Mouse (Mus musculus) heart, adult 18-20 months (tissue): ENCODE measurements around the gene Olfr1395. TPM values are rescaled to one million over a fixed set of nuclear protein-coding genes. Genes with fewer than 3 reads are reported as not detected.
A peak's percentile ranks its signal among the peaks of the same experiment; 100 is the strongest.

Source experiments
- DNase-seq, 2 experiments: peaks; one replicate each; pipeline ENCODE4 v3.0.0; 2021 to 2022; ENCODE audit warnings: mixed read lengths in 1 of 2
- long read RNA-seq, 2 experiments: library from polyadenylated mRNA; stranded (forward); transcript quantifications; one replicate each; pipeline ENCODE4 v2.0.0; 2021
- total RNA-seq, 2 experiments: library from RNA; stranded (reverse); gene quantifications; 2 replicates each; pipeline ENCODE4 v1.2.3; 2021

Olfr1395 gene
- not detected for total RNA-seq
- long read RNA-seq, experiment 1: 0 reads
- long read RNA-seq, experiment 2: 0 reads

GRCm38 (mm10) chr11:49141974-49142373, at the start of gene Olfr1395:
Gene Olfr1395, plus strand, starts transcription at chr11:49142274.
- DNase-seq: no peak

GRCm38 (mm10) chr11:49092786-49093185, 49.3 kb upstream of the Olfr1395 start:
- DNase-seq: no peak

- no peak for DNase-seq
Observed at GRCm38 (mm10) chr11:49093861-49094660, 48.0 kb upstream of the Olfr1395 start.

- DNase-seq: no peak
Observed at GRCm38 (mm10) chr11:49095367-49095766, 46.7 kb upstream of the Olfr1395 start.

- DNase-seq: no peak
Observed at GRCm38 (mm10) chr11:49100409-49100808, 41.7 kb upstream of the Olfr1395 start.

GRCm38 (mm10) chr11:49101500-49101899, 40.6 kb upstream of the Olfr1395 start:
- DNase-seq: no peak

GRCm38 (mm10) chr11:49103047-49103693, 38.9 kb upstream of the Olfr1395 start:
- DNase-seq: peak; percentile 88 to 97

- DNase-seq: no peak
Observed at GRCm38 (mm10) chr11:49105752-49106151, 36.3 kb upstream of the Olfr1395 start.

GRCm38 (mm10) chr11:49107650-49108537, 34.2 kb upstream of the Olfr1395 start:
- DNase-seq: no peak

- DNase-seq: peak in 1 of 2 experiments; percentile 56
Observed at GRCm38 (mm10) chr11:49108833-49109232, 33.2 kb upstream of the Olfr1395 start.

- no peak for DNase-seq
Observed at GRCm38 (mm10) chr11:49111000-49111399, 31.1 kb upstream of the Olfr1395 start.

- DNase-seq: no peak
Observed at GRCm38 (mm10) chr11:49112624-49113219, 29.4 kb upstream of the Olfr1395 start.

GRCm38 (mm10) chr11:49114158-49114557, 27.9 kb upstream of the Olfr1395 start:
- no peak for DNase-seq

GRCm38 (mm10) chr11:49114774-49115173, 27.3 kb upstream of the Olfr1395 start, which contains the start of gene Olfr1396:
Gene Olfr1396, minus strand, starts transcription at chr11:49114874.
- no peak for DNase-seq

- peak in 1 of 2 experiments; percentile 28 for DNase-seq
Observed at GRCm38 (mm10) chr11:49119635-49120034, 22.4 kb upstream of the Olfr1395 start.

GRCm38 (mm10) chr11:49124169-49124568, 17.9 kb upstream of the Olfr1395 start:
- DNase-seq: no peak

GRCm38 (mm10) chr11:49154077-49154476, 12.0 kb downstream of the Olfr1395 start, which contains the start of gene Olfr1394:
Gene Olfr1394, plus strand, starts transcription at chr11:49154377.
- peak in 1 of 2 experiments; percentile 12 for DNase-seq

- DNase-seq: no peak
Observed at GRCm38 (mm10) chr11:49156821-49157814, 15.0 kb downstream of the Olfr1395 start.

GRCm38 (mm10) chr11:49168839-49169611, 27.0 kb downstream of the Olfr1395 start:
- DNase-seq: no peak

- DNase-seq: no peak
Observed at GRCm38 (mm10) chr11:49170576-49170975, 28.5 kb downstream of the Olfr1395 start.
